Mouse (Mus musculus): ENCODE measurements around the gene Olfr116. TPM values are rescaled to one million over a fixed set of nuclear protein-coding genes. Genes with fewer than 3 reads are reported as not detected.

Gene Olfr116
- total RNA-seq (2014; fragmentation: Nextera tagmentation), result not detected in 2 replicates
- total RNA-seq (2017), result not detected in 2 replicates

DNA sequence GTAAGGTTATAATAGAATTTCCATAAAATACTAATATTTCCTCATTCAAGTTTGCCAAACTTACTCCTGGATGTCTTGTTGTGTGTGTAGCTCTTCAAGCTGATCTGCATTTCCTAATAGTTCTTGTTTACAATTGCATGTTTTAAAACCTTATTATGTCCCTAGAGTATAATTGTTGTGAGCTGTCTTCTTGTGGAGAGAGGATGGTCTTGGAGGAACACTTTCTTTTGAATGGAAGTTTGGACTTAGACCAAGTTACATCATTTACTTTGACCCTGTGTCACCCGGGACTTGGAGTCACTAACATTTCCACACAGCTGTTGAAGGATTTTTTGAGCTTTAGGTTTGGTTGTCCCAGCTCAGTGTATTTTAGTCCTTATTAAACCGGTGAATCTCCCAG lies at the start of gene Olfr116, which contains the start of gene Olfr115:
Gene Olfr116 (minus strand): TSS at position 191 of the 400 bp plus-strand sequence.
Gene Olfr115 (minus strand): TSS at position 101 of the 400 bp plus-strand sequence.
- ATAC-seq (replicated peaks; ENCODE audit: low FRiP score, low TSS enrichment, poor library complexity, severe bottlenecking), result no peak

DNA sequence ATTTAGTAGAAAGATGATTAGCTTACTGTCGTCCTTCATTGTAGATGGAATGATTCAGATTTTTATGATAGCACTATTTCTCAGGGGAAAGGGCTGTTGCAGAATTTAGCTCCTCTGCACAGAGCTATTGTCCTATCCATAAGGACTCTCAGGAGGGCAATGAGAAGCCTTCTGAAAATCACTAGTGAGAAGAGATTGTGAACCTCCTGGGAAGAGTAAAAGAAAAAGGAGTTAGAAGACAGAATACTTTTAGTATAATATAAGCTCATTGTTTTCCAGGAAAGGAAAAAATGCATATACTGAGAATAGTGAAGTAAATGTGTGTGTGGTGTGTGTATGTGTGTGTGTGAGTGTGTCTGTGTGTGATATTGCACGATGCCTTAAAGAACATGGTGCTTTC lies 39.7 kb upstream of the Olfr116 start, which contains the start of gene Olfr118:
Gene Olfr118 (plus strand): TSS at position 301 of the 400 bp plus-strand sequence.
- no peak for ATAC-seq (replicated peaks; ENCODE audit: low FRiP score, low TSS enrichment, poor library complexity, severe bottlenecking)

DNA sequence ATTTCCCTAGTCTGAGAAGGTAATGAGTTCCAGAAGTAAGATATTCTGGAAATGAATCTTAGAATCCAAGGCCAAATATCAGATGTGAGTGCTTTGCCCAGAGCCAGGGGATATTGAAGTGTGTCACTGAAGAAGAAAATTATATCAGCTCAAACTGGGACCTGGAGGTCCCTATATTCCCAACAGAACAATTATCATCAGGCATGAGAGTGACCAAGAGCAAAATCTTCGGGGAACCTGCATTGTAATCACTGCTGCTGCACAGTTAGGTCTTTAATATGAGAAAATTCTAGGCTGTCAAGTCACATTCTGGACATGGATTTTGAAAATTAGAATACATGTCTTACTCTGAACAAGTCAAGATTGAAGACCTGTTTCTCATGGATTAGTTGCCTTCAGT lies 36.7 kb upstream of the Olfr116 start, which contains the start of gene Olfr117:
Gene Olfr117 (minus strand): TSS at position 101 of the 400 bp plus-strand sequence.
- ATAC-seq (replicated peaks; ENCODE audit: low FRiP score, low TSS enrichment, poor library complexity, severe bottlenecking), result no peak

DNA sequence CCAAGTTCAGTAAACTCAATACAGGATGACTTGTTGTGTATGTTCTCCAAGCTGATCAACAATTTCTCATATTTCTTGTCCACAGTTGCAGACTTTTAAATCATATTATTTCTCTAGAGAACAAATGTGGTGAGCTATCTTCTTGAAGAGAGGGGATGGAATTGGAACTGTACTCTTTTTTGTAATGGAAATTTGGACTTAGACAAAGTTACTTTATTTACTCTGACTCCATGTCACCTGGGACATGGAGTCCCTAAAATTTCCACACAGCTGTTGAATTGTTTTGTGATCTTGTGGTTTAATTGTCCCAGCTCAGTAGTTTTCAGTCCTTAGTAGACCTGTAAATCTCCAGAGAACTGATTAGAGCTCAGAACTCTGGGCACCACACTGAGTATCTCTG lies 34.4 kb downstream of the Olfr116 start, which contains the start of gene Olfr114:
Gene Olfr114 (minus strand): TSS at position 101 of the 400 bp plus-strand sequence.
- no peak for ATAC-seq (replicated peaks; ENCODE audit: low FRiP score, low TSS enrichment, poor library complexity, severe bottlenecking)

DNA sequence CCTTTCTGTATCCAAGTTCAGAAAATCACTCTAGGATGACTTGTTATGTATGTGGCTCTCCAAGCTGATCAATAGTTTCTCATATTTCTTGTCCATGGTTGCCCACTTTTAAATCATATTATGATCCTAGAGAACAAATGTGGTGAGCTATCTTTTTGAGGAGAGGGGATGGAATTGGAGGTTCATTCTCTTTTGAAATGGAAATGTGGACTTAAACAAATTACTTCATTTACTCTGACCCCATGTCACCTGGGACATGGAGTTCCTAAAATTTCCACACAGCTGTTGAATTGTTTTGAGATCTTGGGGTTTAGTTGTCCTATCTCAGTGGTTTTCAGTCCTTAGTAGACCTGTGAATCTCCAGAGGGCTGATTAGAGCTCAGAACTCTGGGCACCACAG lies 49.4 kb downstream of the Olfr116 start, which contains the start of gene Olfr113:
Gene Olfr113 (minus strand): TSS at position 101 of the 400 bp plus-strand sequence.
- ATAC-seq (replicated peaks; ENCODE audit: low FRiP score, low TSS enrichment, poor library complexity, severe bottlenecking), result no peak

Other genes starting within 250 kb of the Olfr116 start
- gene Olfr105-ps, start 248.2 kb downstream of the Olfr116 start, total RNA-seq (2014; fragmentation: Nextera tagmentation), result not detected in 2 replicates
- not detected in 2 replicates for gene Olfr105-ps, start 248.2 kb downstream of the Olfr116 start, total RNA-seq (2017)
- gene Olfr106-ps, start 236.8 kb downstream of the Olfr116 start, total RNA-seq (2014; fragmentation: Nextera tagmentation), result not detected in 2 replicates
- gene Olfr106-ps, start 236.8 kb downstream of the Olfr116 start, total RNA-seq (2017), result not detected in 2 replicates
- gene Olfr107, start 228.0 kb downstream of the Olfr116 start, total RNA-seq (2014; fragmentation: Nextera tagmentation), result not detected in 2 replicates
- not detected in 2 replicates for gene Olfr107, start 228.0 kb downstream of the Olfr116 start, total RNA-seq (2017)
- not detected in 2 replicates for gene Olfr108, start 181.7 kb downstream of the Olfr116 start, total RNA-seq (2014; fragmentation: Nextera tagmentation)
- not detected in 2 replicates for gene Olfr108, start 181.7 kb downstream of the Olfr116 start, total RNA-seq (2017)
- not detected in 2 replicates for gene Olfr109, start 168.3 kb downstream of the Olfr116 start, total RNA-seq (2014; fragmentation: Nextera tagmentation)
- gene Olfr109, start 168.3 kb downstream of the Olfr116 start, total RNA-seq (2017), result not detected in 2 replicates
- gene H2-M2, start 143.6 kb downstream of the Olfr116 start, total RNA-seq (2014; fragmentation: Nextera tagmentation), result not detected in 2 replicates
- not detected in 2 replicates for gene H2-M2, start 143.6 kb downstream of the Olfr116 start, total RNA-seq (2017)
- gene Olfr110, start 134.7 kb downstream of the Olfr116 start, total RNA-seq (2014; fragmentation: Nextera tagmentation), result not detected in 2 replicates
- not detected in 2 replicates for gene Olfr110, start 134.7 kb downstream of the Olfr116 start, total RNA-seq (2017)
- gene Olfr111, start 119.2 kb downstream of the Olfr116 start, total RNA-seq (2014; fragmentation: Nextera tagmentation), result not detected in 2 replicates
- not detected in 2 replicates for gene Olfr111, start 119.2 kb downstream of the Olfr116 start, total RNA-seq (2017)
- gene Olfr112, start 57.7 kb downstream of the Olfr116 start, total RNA-seq (2014; fragmentation: Nextera tagmentation), result not detected in 2 replicates
- gene Olfr112, start 57.7 kb downstream of the Olfr116 start, total RNA-seq (2017), result not detected in 2 replicates
- gene Olfr113, start 49.5 kb downstream of the Olfr116 start, total RNA-seq (2014; fragmentation: Nextera tagmentation), result not detected in 2 replicates
- not detected in 2 replicates for gene Olfr113, start 49.5 kb downstream of the Olfr116 start, total RNA-seq (2017)
- gene Olfr114, start 34.5 kb downstream of the Olfr116 start, total RNA-seq (2014; fragmentation: Nextera tagmentation), result not detected in 2 replicates
- not detected in 2 replicates for gene Olfr114, start 34.5 kb downstream of the Olfr116 start, total RNA-seq (2017)
- gene Olfr115, start 90 bp downstream of the Olfr116 start, total RNA-seq (2014; fragmentation: Nextera tagmentation), result not detected in 2 replicates
- not detected in 2 replicates for gene Olfr115, start 90 bp downstream of the Olfr116 start, total RNA-seq (2017)
- not detected in 2 replicates for gene Olfr117, start 36.6 kb upstream of the Olfr116 start, total RNA-seq (2014; fragmentation: Nextera tagmentation)
- not detected in 2 replicates for gene Olfr117, start 36.6 kb upstream of the Olfr116 start, total RNA-seq (2017)
- not detected in 2 replicates for gene Olfr118, start 39.8 kb upstream of the Olfr116 start, total RNA-seq (2014; fragmentation: Nextera tagmentation)
- gene Olfr118, start 39.8 kb upstream of the Olfr116 start, total RNA-seq (2017), result not detected in 2 replicates
- not detected in 2 replicates for gene Olfr119, start 69.4 kb upstream of the Olfr116 start, total RNA-seq (2014; fragmentation: Nextera tagmentation)
- gene Olfr119, start 69.4 kb upstream of the Olfr116 start, total RNA-seq (2017), result not detected in 2 replicates
- gene Olfr120, start 94.6 kb upstream of the Olfr116 start, total RNA-seq (2014; fragmentation: Nextera tagmentation), result not detected in 2 replicates
- gene Olfr120, start 94.6 kb upstream of the Olfr116 start, total RNA-seq (2017), result not detected in 2 replicates
- gene Olfr121, start 121.7 kb upstream of the Olfr116 start, total RNA-seq (2014; fragmentation: Nextera tagmentation), result not detected in 2 replicates
- not detected in 2 replicates for gene Olfr121, start 121.7 kb upstream of the Olfr116 start, total RNA-seq (2017)
- gene Olfr122, start 141.4 kb upstream of the Olfr116 start, total RNA-seq (2014; fragmentation: Nextera tagmentation), result not detected in 2 replicates
- gene Olfr122, start 141.4 kb upstream of the Olfr116 start, total RNA-seq (2017), result not detected in 2 replicates
- gene Olfr123, start 166.3 kb upstream of the Olfr116 start, total RNA-seq (2014; fragmentation: Nextera tagmentation), result not detected in 2 replicates
- not detected in 2 replicates for gene Olfr123, start 166.3 kb upstream of the Olfr116 start, total RNA-seq (2017)
- not detected in 2 replicates for gene Olfr124, start 172.7 kb upstream of the Olfr116 start, total RNA-seq (2014; fragmentation: Nextera tagmentation)
- not detected in 2 replicates for gene Olfr124, start 172.7 kb upstream of the Olfr116 start, total RNA-seq (2017)
- not detected in 2 replicates for gene Olfr125, start 205.8 kb upstream of the Olfr116 start, total RNA-seq (2014; fragmentation: Nextera tagmentation)
- not detected in 2 replicates for gene Olfr125, start 205.8 kb upstream of the Olfr116 start, total RNA-seq (2017)
- not detected in 2 replicates for gene Olfr126, start 220.3 kb upstream of the Olfr116 start, total RNA-seq (2014; fragmentation: Nextera tagmentation)
- not detected in 2 replicates for gene Olfr126, start 220.3 kb upstream of the Olfr116 start, total RNA-seq (2017)